Mouse (Mus musculus): ENCODE measurements around the gene Zfp990. TPM values are rescaled to one million over a fixed set of nuclear protein-coding genes. Genes with fewer than 3 reads are reported as not detected.
"Not testable (repeated sequence)": the region's sequence is repeated elsewhere in the genome, so short reads cannot be mapped to it uniquely, and the experiment has no call there.

Zfp990 gene
- total and polyA plus RNA-seq, 3 experiments: 0.04 to 0.13 (median 0.13) TPM

DNA sequence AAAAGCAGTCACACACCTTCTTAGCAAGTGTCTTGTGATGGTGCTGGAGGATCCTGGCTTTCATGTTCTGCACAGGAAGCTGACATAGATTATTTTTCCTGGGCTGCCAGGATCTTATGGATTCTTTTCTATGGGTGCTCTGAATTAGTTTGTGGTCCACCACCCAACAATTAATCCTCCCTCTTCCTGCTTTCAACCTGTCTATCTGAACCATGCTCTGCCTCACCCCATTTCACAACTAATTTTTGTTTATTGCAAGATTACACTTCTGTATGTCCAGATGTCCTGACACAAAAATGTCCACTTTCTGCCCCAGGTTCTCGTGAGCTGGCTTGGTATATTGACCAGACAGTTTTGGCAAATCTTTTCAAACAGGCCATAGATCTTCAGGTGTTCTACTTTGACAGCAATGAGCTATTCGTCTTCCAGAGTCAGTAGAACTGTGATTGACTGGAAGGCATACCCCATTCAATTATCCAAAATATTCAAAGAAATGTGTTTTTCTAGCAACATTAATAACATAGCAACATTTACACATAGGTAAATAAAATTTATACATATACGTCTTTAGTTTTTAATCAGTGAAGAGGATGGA, 49.0 kb downstream of the Zfp990 start:
- Histone ChIP-seq H3K27ac (ENCODE audit: insufficient read depth, low read depth) (no peak overlapping the region), H3K79me2 (replicated peaks; ENCODE audit: control insufficient read depth, extremely low read depth, insufficient read depth, poor library complexity, severe bottlenecking) (no peaks in the 10 kb centered on the region), H3K4me1 (ENCODE audit: control insufficient read depth in 1 of 2, insufficient read depth in 2 of 2) (no peaks in the 10 kb centered on the region), H3K4me3 (replicated peaks in 1 of 3; ENCODE audit: low read depth in 2 of 3, low read length in 2 of 3, poor library complexity in 1 of 3) (no peak overlapping the region), H3K9ac (ENCODE audit: insufficient read depth, low read depth) (no peak overlapping the region), H3K36me3 (replicated peaks in 1 of 2; ENCODE audit: control insufficient read depth in 1 of 2, insufficient read depth in 1 of 2, low read length in 1 of 2) (no peaks in the 10 kb centered on the region), H3K27me3 (replicated peaks) (no peaks in the 10 kb centered on the region), H3K4me2 (ENCODE audit: insufficient read depth, low read depth, poor library complexity, severe bottlenecking) (no peak overlapping the region), H3K9me3 (replicated peaks; ENCODE audit: low read length) (peaks cover 4% of the 10 kb centered on the region)
- in situ Hi-C loops (cut with MboI; ENCODE audit: low pct_ligation_motif_present, low pct_unique_long_range_greater_than_20kb, low sequenced_read_pairs): loop anchor here (5.0 kb wide), 1 partner anchor 1958 kb away; no protein-coding TSS in a partner anchor
- TF ChIP-seq NELFE (IDR thresholded peaks at IDR 0.05; ENCODE audit: low read depth, low read length) (no peak), SMC3 (IDR thresholded peaks at IDR 0.05; ENCODE audit: low read depth, low read length) (no peak), CTCF (conservative IDR thresholded peaks at IDR 0.05 in 1 of 2, IDR thresholded peaks at IDR 0.05 in 1 of 2; ENCODE audit: low read depth in 2 of 2, low read length in 2 of 2) (no peak), MEF2A (IDR thresholded peaks at IDR 0.05; ENCODE audit: borderline replicate concordance, low read depth, low read length) (no peak), CHD1 (IDR thresholded peaks at IDR 0.05; ENCODE audit: low read depth, low read length) (no peak), POLR2AphosphoS2 (IDR thresholded peaks at IDR 0.05; ENCODE audit: low read depth, low read length) (no peak), JUND (conservative IDR thresholded peaks at IDR 0.05; ENCODE audit: low read depth, low read length) (no peak), PAX5 (IDR thresholded peaks at IDR 0.05; ENCODE audit: low read length) (no peak), ETS1 (conservative IDR thresholded peaks at IDR 0.05; ENCODE audit: low read depth, low read length) (no peak), ELF1 (IDR thresholded peaks at IDR 0.05; ENCODE audit: low read depth, low read length) (no peak), GABPA (IDR thresholded peaks at IDR 0.05; ENCODE audit: insufficient replicate concordance, low read depth, low read length) (no peak), RCOR1 (conservative IDR thresholded peaks at IDR 0.05; ENCODE audit: low read depth, low read length) (no peak)
- dilution Hi-C loops (cut with MboI; ENCODE audit: extremely low pct_ligation_motif_present, extremely low pct_unique_long_range_greater_than_20kb, low sequenced_read_pairs): loop anchor here (5.0 kb wide), 1 partner anchor 1958 kb away; no protein-coding TSS in a partner anchor
- no peak for DNase-seq (ENCODE audit: extremely low read depth)

DNA sequence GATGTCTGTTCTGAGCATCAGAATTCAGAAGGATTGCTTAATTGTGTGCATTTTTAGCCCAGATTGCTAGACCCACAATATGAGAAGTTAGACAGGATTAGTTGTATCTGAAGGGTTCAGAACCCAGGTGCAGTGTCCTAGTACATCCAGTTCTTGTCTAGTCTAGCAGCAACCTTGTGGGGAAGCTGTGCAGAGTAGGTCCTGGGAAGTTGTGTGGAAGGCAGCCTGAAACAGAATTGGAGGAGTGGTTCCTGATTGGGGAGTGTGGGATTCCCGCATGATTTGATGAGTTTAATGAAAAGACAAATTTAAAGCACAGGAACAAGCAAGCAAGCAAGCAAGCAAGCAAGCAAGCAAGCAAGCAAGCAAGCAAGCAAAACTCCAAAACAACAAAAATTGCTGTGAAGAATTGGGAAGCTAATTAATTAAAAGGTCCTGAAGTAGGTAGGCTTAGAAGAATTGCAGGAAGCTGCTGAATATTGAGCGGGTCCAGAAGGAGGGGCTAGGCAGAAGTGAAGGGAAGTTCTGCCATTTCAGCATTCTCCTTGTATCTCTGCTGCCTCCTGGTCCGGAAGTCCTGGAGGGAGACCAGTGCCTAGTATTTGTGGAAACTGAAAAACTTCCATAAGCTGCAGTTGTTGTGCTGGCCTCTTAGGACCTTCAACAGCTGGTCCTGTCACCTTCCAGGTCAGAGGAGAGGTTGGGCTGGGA, 53.7 kb downstream of the Zfp990 start:
- Histone ChIP-seq H3K4me3 (replicated peaks in 1 of 3; ENCODE audit: low read depth in 2 of 3, low read length in 2 of 3, poor library complexity in 1 of 3) (no peak overlapping the region), H3K79me2 (replicated peaks; ENCODE audit: control insufficient read depth, extremely low read depth, insufficient read depth, poor library complexity, severe bottlenecking) (no peaks in the 10 kb centered on the region), H3K27ac (ENCODE audit: insufficient read depth, low read depth) (no peak overlapping the region), H3K36me3 (replicated peaks in 1 of 2; ENCODE audit: control insufficient read depth in 1 of 2, insufficient read depth in 1 of 2, low read length in 1 of 2) (no peaks in the 10 kb centered on the region), H3K9me3 (replicated peaks; ENCODE audit: low read length) (peaks cover 7% of the 10 kb centered on the region), H3K9ac (ENCODE audit: insufficient read depth, low read depth) (no peak overlapping the region), H3K4me1 (ENCODE audit: control insufficient read depth in 1 of 2, insufficient read depth in 2 of 2) (no peaks in the 10 kb centered on the region), H3K27me3 (replicated peaks) (no peaks in the 10 kb centered on the region), H3K4me2 (ENCODE audit: insufficient read depth, low read depth, poor library complexity, severe bottlenecking) (no peak overlapping the region)
- DNase-seq (ENCODE audit: extremely low read depth): no peak
- TF ChIP-seq SIN3A (IDR thresholded peaks at IDR 0.05; ENCODE audit: low read length) (no peak), ZNF384 (IDR thresholded peaks at IDR 0.05; ENCODE audit: low read depth, low read length) (no peak), UBTF (IDR thresholded peaks at IDR 0.05; ENCODE audit: low read depth, low read length) (no peak), USF2 (conservative IDR thresholded peaks at IDR 0.05; ENCODE audit: low read depth, low read length) (no peak), RCOR1 (conservative IDR thresholded peaks at IDR 0.05; ENCODE audit: low read depth, low read length) (no peak), MYC (IDR thresholded peaks at IDR 0.05; ENCODE audit: low read depth, low read length) (no peak), CHD1 (IDR thresholded peaks at IDR 0.05; ENCODE audit: low read depth, low read length) (no peak), ZKSCAN1 (IDR thresholded peaks at IDR 0.05; ENCODE audit: borderline replicate concordance, low read depth, low read length) (no peak), ZC3H11A (IDR thresholded peaks at IDR 0.05; ENCODE audit: low read depth, low read length) (no peak), MEF2A (IDR thresholded peaks at IDR 0.05; ENCODE audit: borderline replicate concordance, low read depth, low read length) (no peak), GABPA (IDR thresholded peaks at IDR 0.05; ENCODE audit: insufficient replicate concordance, low read depth, low read length) (no peak), USF1 (IDR thresholded peaks at IDR 0.05; ENCODE audit: low read depth, low read length) (no peak), IRF4 (IDR thresholded peaks at IDR 0.05; ENCODE audit: low read depth, low read length) (no peak), POLR2AphosphoS2 (IDR thresholded peaks at IDR 0.05; ENCODE audit: low read depth, low read length) (no peak), NRF1 (IDR thresholded peaks at IDR 0.05; ENCODE audit: low read depth, low read length) (no peak), EP300 (IDR thresholded peaks at IDR 0.05; ENCODE audit: low read length) (no peak), CTCF (conservative IDR thresholded peaks at IDR 0.05 in 1 of 2, IDR thresholded peaks at IDR 0.05 in 1 of 2; ENCODE audit: low read depth in 2 of 2, low read length in 2 of 2) (no peak), ZMIZ1 (IDR thresholded peaks at IDR 0.05; ENCODE audit: low read depth, low read length) (no peak)
- in situ Hi-C loops (cut with MboI; ENCODE audit: low pct_ligation_motif_present, low pct_unique_long_range_greater_than_20kb, low sequenced_read_pairs): no loop called here
- dilution Hi-C loops (cut with MboI; ENCODE audit: extremely low pct_ligation_motif_present, extremely low pct_unique_long_range_greater_than_20kb, low sequenced_read_pairs): no loop called here

DNA sequence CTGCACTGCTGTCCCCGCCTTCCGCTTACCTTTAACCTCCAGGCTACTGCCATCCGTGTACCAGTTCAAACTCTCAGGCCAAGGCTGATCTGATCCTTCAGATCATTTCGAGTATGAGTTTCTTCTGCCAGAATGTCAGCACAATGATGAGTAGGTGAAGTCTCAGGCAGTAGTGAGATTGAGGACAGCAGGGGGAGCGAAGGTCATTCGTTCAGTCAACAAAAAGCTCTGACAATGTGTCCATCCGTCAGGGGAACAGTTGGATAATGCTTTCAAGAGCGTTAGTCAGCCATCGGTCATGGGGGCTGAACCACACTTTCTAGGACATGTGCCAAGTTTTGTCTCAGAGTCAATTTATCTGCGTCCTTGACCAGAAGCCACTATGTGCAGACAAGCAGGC, 59.9 kb downstream of the Zfp990 start:
- H3K9me3 ChIP-seq (replicated peaks; ENCODE audit: low read length); DNase-seq (ENCODE audit: extremely low read depth); H3K4me1 ChIP-seq (ENCODE audit: control insufficient read depth in 1 of 2, insufficient read depth in 2 of 2); H3K4me2 ChIP-seq (ENCODE audit: insufficient read depth, low read depth, poor library complexity, severe bottlenecking); H3K27ac ChIP-seq (ENCODE audit: insufficient read depth, low read depth); in situ Hi-C loops (cut with MboI; ENCODE audit: low pct_ligation_motif_present, low pct_unique_long_range_greater_than_20kb, low sequenced_read_pairs); H3K9ac ChIP-seq (ENCODE audit: insufficient read depth, low read depth); H3K36me3 ChIP-seq (replicated peaks in 1 of 2; ENCODE audit: control insufficient read depth in 1 of 2, insufficient read depth in 1 of 2, low read length in 1 of 2); dilution Hi-C loops (cut with MboI; ENCODE audit: extremely low pct_ligation_motif_present, extremely low pct_unique_long_range_greater_than_20kb, low sequenced_read_pairs); H3K27me3 ChIP-seq (replicated peaks); H3K4me3 ChIP-seq (replicated peaks in 1 of 3; ENCODE audit: low read depth in 2 of 3, low read length in 2 of 3, poor library complexity in 1 of 3); H3K79me2 ChIP-seq (replicated peaks; ENCODE audit: control insufficient read depth, extremely low read depth, insufficient read depth, poor library complexity, severe bottlenecking): not testable (repeated sequence)
